Mouse (Mus musculus) CH12.LX (cell line): ENCODE measurements around the gene Tmem206. TPM values are rescaled to one million over a fixed set of nuclear protein-coding genes. Genes with fewer than 3 reads are reported as not detected.

ENCODE experiments used
- polyA plus RNA-seq: library from polyadenylated mRNA; unstranded; fragments of >175 nt; gene quantifications from 2 replicates; pipeline ENCODE4 v1.2.1, GENCODE M21; 2012; ENCODE audit warnings: low read depth; ENCODE audit not compliant: insufficient read length
- total RNA-seq, 2 experiments: library from RNA; depleted of rRNA; stranded (reverse); fragments of 300-350 nt in 1 of 2; fragments of >200 nt in 1 of 2; gene quantifications; 2 replicates each; pipeline ENCODE4 v1.2.3; 2012 to 2014

The Tmem206 gene
- total and polyA plus RNA-seq, 3 experiments, result 13.1 to 16.4 (median 15.4) TPM

Other genes with a start within 250 kb of the Tmem206 start
- gene Batf3, start 228.1 kb upstream of the Tmem206 start, total RNA-seq (2012; rRNA removed), result 38.7 and 50.4 TPM in 2 replicates
- 33.0 and 44.7 TPM in 2 replicates for gene Batf3, start 228.1 kb upstream of the Tmem206 start, total RNA-seq (2014; rRNA removed)
- 42.5 and 48.1 TPM in 2 replicates for gene Batf3, start 228.1 kb upstream of the Tmem206 start, polyA plus RNA-seq
- not detected in 2 replicates for gene Fam71a, start 161.1 kb upstream of the Tmem206 start, total RNA-seq (2012; rRNA removed)
- gene Fam71a, start 161.1 kb upstream of the Tmem206 start, total RNA-seq (2014; rRNA removed), result not detected in 2 replicates
- not detected in 2 replicates for gene Fam71a, start 161.1 kb upstream of the Tmem206 start, polyA plus RNA-seq
- 13.7 and 32.9 TPM in 2 replicates for gene Atf3, start 107.9 kb upstream of the Tmem206 start, total RNA-seq (2012; rRNA removed)
- gene Atf3, start 107.9 kb upstream of the Tmem206 start, total RNA-seq (2014; rRNA removed), result 39.7 and 41.5 TPM in 2 replicates
- gene Atf3, start 107.9 kb upstream of the Tmem206 start, polyA plus RNA-seq, result 25.1 and 28.9 TPM in 2 replicates
- gene Nenf, start 7.7 kb upstream of the Tmem206 start, total RNA-seq (2012; rRNA removed), result 58.9 and 86.7 TPM in 2 replicates
- 35.7 and 43.8 TPM in 2 replicates for gene Nenf, start 7.7 kb upstream of the Tmem206 start, total RNA-seq (2014; rRNA removed)
- 28.8 and 38.9 TPM in 2 replicates for gene Nenf, start 7.7 kb upstream of the Tmem206 start, polyA plus RNA-seq
- 58.9 and 62.0 TPM in 2 replicates for gene Ppp2r5a, start 77.4 kb downstream of the Tmem206 start, total RNA-seq (2012; rRNA removed)
- 96.7 and 102 TPM in 2 replicates for gene Ppp2r5a, start 77.4 kb downstream of the Tmem206 start, total RNA-seq (2014; rRNA removed)
- 40.3 and 42.6 TPM in 2 replicates for gene Ppp2r5a, start 77.4 kb downstream of the Tmem206 start, polyA plus RNA-seq
- 31.8 and 35.0 TPM in 2 replicates for gene Dtl, start 249.6 kb downstream of the Tmem206 start, total RNA-seq (2012; rRNA removed)
- 37.7 and 37.9 TPM in 2 replicates for gene Dtl, start 249.6 kb downstream of the Tmem206 start, total RNA-seq (2014; rRNA removed)
- 55.8 and 65.2 TPM in 2 replicates for gene Dtl, start 249.6 kb downstream of the Tmem206 start, polyA plus RNA-seq
- 30.4 and 33.7 TPM in 2 replicates for gene Ints7, start 249.7 kb downstream of the Tmem206 start, total RNA-seq (2012; rRNA removed)
- 46.7 and 50.5 TPM in 2 replicates for gene Ints7, start 249.7 kb downstream of the Tmem206 start, total RNA-seq (2014; rRNA removed)
- 58.8 and 60.4 TPM in 2 replicates for gene Ints7, start 249.7 kb downstream of the Tmem206 start, polyA plus RNA-seq